Comparison of ENCODE assay signal across 17 mouse cellular contexts in the genomic region with DNA sequence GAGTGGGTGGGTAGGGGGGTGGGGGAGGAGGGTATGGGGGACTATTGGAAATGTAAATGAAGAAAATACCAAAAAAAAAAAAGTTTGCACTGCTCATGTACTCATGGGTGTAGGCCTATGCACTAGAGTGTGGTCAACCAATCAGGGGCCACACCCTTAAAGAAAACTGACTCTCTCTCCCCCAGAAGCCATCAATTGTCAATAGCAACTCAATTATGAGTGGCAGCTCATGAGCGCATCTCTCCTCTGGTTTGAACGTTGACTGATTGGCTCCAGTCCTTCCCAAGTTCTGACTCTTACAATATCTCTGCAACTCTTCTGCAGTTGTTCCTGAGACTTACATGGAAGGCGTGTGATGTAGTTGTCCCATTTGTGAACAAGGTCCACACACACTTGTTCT.
"Had no signal": no experiment of that assay in that cellular context is flagged by ENCODE, and none has a peak within 500 bp of the region (broad histone marks: within the 10 kb centered on the region; RNA-seq: fewer than 3 reads in every experiment).

No protein-coding gene starts in this region.

- H3K36me3 ChIP-seq: lung, embryonic 15.5 days; midbrain, embryonic 13.5 days; midbrain, embryonic 15.5 days; neural tube, embryonic 12.5 days; stomach, embryonic 15.5 days had no signal

- ATAC-seq: lung, postnatal 0 days; midbrain, embryonic 13.5 days; midbrain, embryonic 15.5 days had no signal

- H3K4me1 ChIP-seq: midbrain, embryonic 13.5 days; midbrain, embryonic 15.5 days; neural tube, embryonic 12.5 days; stomach, embryonic 15.5 days had no signal

- H3K9me3 ChIP-seq: lung, embryonic 15.5 days; megakaryocyte, embryonic 14.5 days; midbrain, embryonic 13.5 days; midbrain, embryonic 15.5 days; neural tube, embryonic 12.5 days; stomach, embryonic 15.5 days had no signal

- H3K4me3 ChIP-seq: lung, embryonic 15.5 days; megakaryocyte, embryonic 14.5 days; midbrain, embryonic 13.5 days; midbrain, embryonic 15.5 days; neural tube, embryonic 12.5 days; stomach, embryonic 15.5 days had no signal

- H3K27ac ChIP-seq: lung, embryonic 15.5 days; macrophage; midbrain, embryonic 13.5 days; midbrain, embryonic 15.5 days; neural tube, embryonic 12.5 days; stomach, embryonic 15.5 days; stomach, postnatal 0 days had no signal

- H3K4me2 ChIP-seq: lung, embryonic 15.5 days; midbrain, embryonic 11.5 days; midbrain, embryonic 13.5 days; midbrain, embryonic 15.5 days; neural tube, embryonic 12.5 days; stomach, embryonic 15.5 days had no signal

- H3K9ac ChIP-seq: lung, embryonic 15.5 days; midbrain, embryonic 13.5 days; midbrain, embryonic 15.5 days; neural tube, embryonic 12.5 days; stomach, embryonic 15.5 days had no signal

- H3K27me3 ChIP-seq: lung, embryonic 15.5 days; megakaryocyte, embryonic 14.5 days; midbrain, embryonic 13.5 days; midbrain, embryonic 15.5 days; neural tube, embryonic 12.5 days; stomach, embryonic 15.5 days had no signal

- DNase-seq: lung, adult 2 months; lung, postnatal 14 days; lung, postnatal 36 days; right cerebral cortex, postnatal 14 days; thymus, adult 2 months; thymus, postnatal 25 days; thymus, postnatal 4 days had no signal
